Mouse (Mus musculus): ENCODE data around the gene Tlcd1. TPM values are rescaled to one million over a fixed set of nuclear protein-coding genes. Genes with fewer than 3 reads are reported as not detected.
"Not testable (repeated sequence)": the region's sequence is repeated elsewhere in the genome, so short reads cannot be mapped to it uniquely, and the experiment has no call there.

The Tlcd1 gene
- polyA plus RNA-seq, 1 experiment from 2014 or later: 10.1 TPM

GRCm38 (mm10) chr11:78183884-78184514 is 7.5 kb downstream of the Tlcd1 start:
- ATAC-seq: 0 out of 2 replicates have a peak, but pooled peaks have one; percentile 21
- H3K4me2 ChIP-seq (ENCODE audit: low read length): peak overlapping the region; percentile 48
- H3K4me1 ChIP-seq (ENCODE audit: control insufficient read depth, insufficient read depth, low read length): peaks cover 23% of the 10 kb centered on the region
- peak overlapping the region; percentile 67 for H3K4me3 ChIP-seq (ENCODE audit: low read depth, low read length)
- H3K36me3 ChIP-seq (ENCODE audit: control insufficient read depth, insufficient read depth, low read length): peaks cover 13% of the 10 kb centered on the region
- H3K27me3 ChIP-seq (ENCODE audit: control insufficient read depth, insufficient read depth, low read depth, low read length): no peaks in the 10 kb centered on the region
- WGBS: 49% methylated on average over 10 of the region's 10 CpGs
- peak overlapping the region; percentile 92 for H3K27ac ChIP-seq (ENCODE audit: low read length)
- H3K9me3 ChIP-seq (replicated peaks; ENCODE audit: control insufficient read depth, low read length, poor library complexity, severe bottlenecking): no peaks in the 10 kb centered on the region
- 0 out of 2 replicates have a peak overlapping the region, but pooled peaks have one; percentile 2 for H3K9ac ChIP-seq (ENCODE audit: low read depth, low read length)

- H3K4me3 ChIP-seq (ENCODE audit: low read depth, low read length); ATAC-seq; H3K27ac ChIP-seq (ENCODE audit: low read length); H3K9me3 ChIP-seq (replicated peaks; ENCODE audit: control insufficient read depth, low read length, poor library complexity, severe bottlenecking); H3K27me3 ChIP-seq (ENCODE audit: control insufficient read depth, insufficient read depth, low read depth, low read length); H3K4me2 ChIP-seq (ENCODE audit: low read length); H3K9ac ChIP-seq (ENCODE audit: low read depth, low read length): not testable (repeated sequence)
- peaks cover 10% of the 10 kb centered on the region for H3K36me3 ChIP-seq (ENCODE audit: control insufficient read depth, insufficient read depth, low read length)
- WGBS: 98% methylated on average over 6 of the region's 6 CpGs
- peaks cover 23% of the 10 kb centered on the region for H3K4me1 ChIP-seq (ENCODE audit: control insufficient read depth, insufficient read depth, low read length)
These were observed 8.2 kb downstream of the Tlcd1 start for GRCm38 (mm10) chr11:78184702-78185101.

- ATAC-seq: peak; percentile 76
- Histone ChIP-seq H3K27ac (ENCODE audit: low read length) (peak within 1 kb of the TSS; percentile 93), H3K4me1 (ENCODE audit: control insufficient read depth, insufficient read depth, low read length) (peaks cover 19% of the 10 kb centered on the region), H3K4me3 (ENCODE audit: low read depth, low read length) (peak within 1 kb of the TSS; percentile 80), H3K36me3 (ENCODE audit: control insufficient read depth, insufficient read depth, low read length) (peaks cover 18% of the 10 kb centered on the region), H3K9me3 (replicated peaks; ENCODE audit: control insufficient read depth, low read length, poor library complexity, severe bottlenecking) (no peaks in the 10 kb centered on the region), H3K9ac (ENCODE audit: low read depth, low read length) (peak within 1 kb of the TSS; percentile 91), H3K4me2 (ENCODE audit: low read length) (peak within 1 kb of the TSS; percentile 74), H3K27me3 (ENCODE audit: control insufficient read depth, insufficient read depth, low read depth, low read length) (no peaks in the 10 kb centered on the region)
- under 1% methylated on average over 62 of the region's 80 CpGs for WGBS
These were observed 12.1 kb downstream of the Tlcd1 start, which contains the start of gene Rab34 for GRCm38 (mm10) chr11:78188331-78189233. Gene Rab34 (plus strand): TSS chr11:78188430.

GRCm38 (mm10) chr11:78189234-78190040 is 12.9 kb downstream of the Tlcd1 start:
- Histone ChIP-seq H3K4me1 (ENCODE audit: control insufficient read depth, insufficient read depth, low read length) (peaks cover 14% of the 10 kb centered on the region), H3K9ac (ENCODE audit: low read depth, low read length) (peak overlapping the region; percentile 91), H3K4me2 (ENCODE audit: low read length) (peak overlapping the region; percentile 74), H3K36me3 (ENCODE audit: control insufficient read depth, insufficient read depth, low read length) (peaks cover 20% of the 10 kb centered on the region), H3K27ac (ENCODE audit: low read length) (peak overlapping the region; percentile 93), H3K27me3 (ENCODE audit: control insufficient read depth, insufficient read depth, low read depth, low read length) (no peaks in the 10 kb centered on the region), H3K4me3 (ENCODE audit: low read depth, low read length) (peak overlapping the region; percentile 80), H3K9me3 (replicated peaks; ENCODE audit: control insufficient read depth, low read length, poor library complexity, severe bottlenecking) (no peaks in the 10 kb centered on the region)
- WGBS: under 1% methylated on average over 42 of the region's 42 CpGs
- peak; percentile 83 for ATAC-seq

- no peak for ATAC-seq
- Histone ChIP-seq H3K4me1 (ENCODE audit: control insufficient read depth, insufficient read depth, low read length) (peaks cover 17% of the 10 kb centered on the region), H3K4me3 (ENCODE audit: low read depth, low read length) (peak overlapping the region; percentile 80), H3K27me3 (ENCODE audit: control insufficient read depth, insufficient read depth, low read depth, low read length) (no peaks in the 10 kb centered on the region), H3K36me3 (ENCODE audit: control insufficient read depth, insufficient read depth, low read length) (peaks cover 20% of the 10 kb centered on the region), H3K4me2 (ENCODE audit: low read length) (peak overlapping the region; percentile 74), H3K9me3 (replicated peaks; ENCODE audit: control insufficient read depth, low read length, poor library complexity, severe bottlenecking) (no peaks in the 10 kb centered on the region), H3K27ac (ENCODE audit: low read length) (peak overlapping the region; percentile 93), H3K9ac (ENCODE audit: low read depth, low read length) (no peak overlapping the region; the same call in 1 of the 2 replicates)
- 75% methylated on average over 6 of the region's 6 CpGs for WGBS
These were observed 13.5 kb downstream of the Tlcd1 start for GRCm38 (mm10) chr11:78190041-78190440.

- Histone ChIP-seq H3K9me3 (replicated peaks; ENCODE audit: control insufficient read depth, low read length, poor library complexity, severe bottlenecking) (no peaks in the 10 kb centered on the region), H3K27me3 (ENCODE audit: control insufficient read depth, insufficient read depth, low read depth, low read length) (no peaks in the 10 kb centered on the region), H3K4me2 (ENCODE audit: low read length) (peak within 1 kb of the TSS; percentile 52; the same call in 1 of the 2 replicates), H3K36me3 (ENCODE audit: control insufficient read depth, insufficient read depth, low read length) (peaks cover 20% of the 10 kb centered on the region), H3K4me3 (ENCODE audit: low read depth, low read length) (no peak within 1 kb of the TSS), H3K27ac (ENCODE audit: low read length) (no peak within 1 kb of the TSS), H3K9ac (ENCODE audit: low read depth, low read length) (no peak within 1 kb of the TSS), H3K4me1 (ENCODE audit: control insufficient read depth, insufficient read depth, low read length) (peaks cover 12% of the 10 kb centered on the region)
- WGBS: 81% methylated on average over 1 of the region's 1 CpGs
- ATAC-seq: no peak
These were observed 16.6 kb downstream of the Tlcd1 start, which contains the start of gene Proca1 for GRCm38 (mm10) chr11:78193113-78193512. Gene Proca1 (plus strand): TSS chr11:78193392.

GRCm38 (mm10) chr11:78194411-78195100 is 18.0 kb downstream of the Tlcd1 start:
- H3K9me3 ChIP-seq (replicated peaks; ENCODE audit: control insufficient read depth, low read length, poor library complexity, severe bottlenecking): no peaks in the 10 kb centered on the region
- no peak overlapping the region; the same call in 1 of the 2 replicates for H3K9ac ChIP-seq (ENCODE audit: low read depth, low read length)

More at GRCm38 (mm10) chr11:78194411-78195100, 18.0 kb downstream of the Tlcd1 start:
- WGBS: 5% methylated on average over 28 of the region's 30 CpGs
- Histone ChIP-seq H3K4me1 (ENCODE audit: control insufficient read depth, insufficient read depth, low read length) (peaks cover 11% of the 10 kb centered on the region), H3K36me3 (ENCODE audit: control insufficient read depth, insufficient read depth, low read length) (peaks cover 20% of the 10 kb centered on the region), H3K4me3 (ENCODE audit: low read depth, low read length) (peak overlapping the region; percentile 30), H3K4me2 (ENCODE audit: low read length) (peak overlapping the region; percentile 52), H3K27me3 (ENCODE audit: control insufficient read depth, insufficient read depth, low read depth, low read length) (no peaks in the 10 kb centered on the region), H3K27ac (ENCODE audit: low read length) (no peak overlapping the region)
- ATAC-seq: no peak; the same call in 1 of the 2 replicates

All from midbrain, embryonic 16.5 days (tissue).